Mouse (Mus musculus) liver, postnatal 0 days (tissue): ENCODE data around the gene Rras.

Experiments used
- CTCF ChIP-seq: sonication (generic); IDR thresholded peaks from 2 replicates; pipeline ENCODE4 v1.5.1; 2016; ENCODE audit warnings: antibody characterized with exemption, low read depth
- EP300 ChIP-seq: IDR thresholded peaks from 2 replicates; pipeline ENCODE4 v1.6.1; 2016; ENCODE audit warnings: antibody characterized with exemption, low read depth, mild to moderate bottlenecking

- no peak for TF ChIP-seq CTCF
- no peak for TF ChIP-seq EP300
Observed at GRCm38 (mm10) chr7:45015344-45015956, 2.3 kb upstream of the Rras start.
